Mouse (Mus musculus): ENCODE results near the gene Nox4. TPM values are rescaled to one million over a fixed set of nuclear protein-coding genes. Genes with fewer than 3 reads are reported as not detected.

Gene Nox4
- not detected in 2 replicates for polyA plus RNA-seq (2012)

GRCm38 (mm10) chr7:87245856-87246579 lies at the start of gene Nox4:
Gene Nox4 (plus strand): TSS chr7:87246096.

Other genes starting within 250 kb of the Nox4 start
- 0.01 TPM in 1 of 2 replicates, not detected in the other for gene Vmn2r79, start 250.0 kb upstream of the Nox4 start, polyA plus RNA-seq (2012)
- not detected in 2 replicates for gene Tyr, start 247.4 kb downstream of the Nox4 start, polyA plus RNA-seq (2012)